Mouse (Mus musculus) kidney, postnatal 0 days (tissue): ENCODE data around the gene Baz1b. TPM values are rescaled to one million over a fixed set of nuclear protein-coding genes. Genes with fewer than 3 reads are reported as not detected.

ENCODE experiments used
- ATAC-seq: fragments of 200-750 bp; cut with Nextera tagmentation; replicated peaks from 2 replicates; pipeline ENCODE4 v1.8.0; 2017; ENCODE audit warnings: low read depth, moderate number of reproducible peaks, moderate TSS enrichment, moderate library complexity; ENCODE audit not compliant: low FRiP score
- DNase-seq: peaks from one replicate; pipeline ENCODE4 v3.0.0-alpha.2; 2016; ENCODE audit warnings: low spot score
- H3K27ac ChIP-seq: fragments of 300-500 bp; sonication (generic); 2 replicates; pipeline ENCODE4 v1.5.1; 2014; ENCODE audit warnings: mild to moderate bottlenecking
- H3K27me3 ChIP-seq: fragments of 300-500 bp; sonication (generic); 2 replicates; pipeline ENCODE4 v1.6.1; 2014; ENCODE audit warnings: low read length, mixed read lengths; ENCODE audit not compliant: insufficient read depth
- H3K36me3 ChIP-seq: fragments of 300-500 bp; sonication (generic); 2 replicates; pipeline ENCODE4 v1.6.1; 2014; ENCODE audit warnings: low read length, mixed read lengths; ENCODE audit not compliant: insufficient read depth
- H3K4me1 ChIP-seq: fragments of 300-500 bp; sonication (generic); replicated peaks from 2 replicates; pipeline ENCODE4 v1.6.1; 2014; ENCODE audit warnings: antibody characterized with exemption, low read length, mixed read lengths; ENCODE audit not compliant: insufficient read depth
- H3K4me2 ChIP-seq: fragments of 300-500 bp; sonication (generic); 2 replicates; pipeline ENCODE4 v1.6.1; 2014; ENCODE audit warnings: mild to moderate bottlenecking, low read length, moderate library complexity, mixed read lengths
- H3K4me3 ChIP-seq: fragments of 300-500 bp; sonication (generic); replicated peaks from 2 replicates; pipeline ENCODE4 v1.5.1; 2014; ENCODE audit warnings: low read depth, low read length
- H3K9ac ChIP-seq: fragments of 300-500 bp; sonication (generic); 2 replicates; pipeline ENCODE4 v1.6.1; 2014; ENCODE audit warnings: low read depth, low read length
- H3K9me3 ChIP-seq: fragments of 300-500 bp; sonication (generic); replicated peaks from 2 replicates; pipeline ENCODE4 v1.6.1; 2016; ENCODE audit warnings: low read length, inconsistent platforms, mixed read lengths
- CTCF ChIP-seq: IDR thresholded peaks from 2 replicates; pipeline ENCODE4 v1.5.1; 2016; ENCODE audit warnings: antibody characterized with exemption, low read depth, mild to moderate bottlenecking, moderate library complexity
- WGBS: fragments of 180-500 bp; shearing (Covaris S2); extraction: QIAGEN DNeasy Blood & Tissue Kit; methylation state at CpG from one replicate; pipeline ENCODE4 v1.1.7; 2014; 5-methylcytosine and 5-hydroxymethylcytosine counted together
- polyA plus RNA-seq: library from polyadenylated mRNA; unstranded; fragments of >200 nt; fragmentation: Nextera tagmentation; extraction: Ambion mirVana; gene quantifications from 2 replicates; pipeline ENCODE4 v1.2.1, GENCODE M21; 2015

The Baz1b gene
- polyA plus RNA-seq, 1 experiment from 2014 or later: 22.6 TPM

DNA sequence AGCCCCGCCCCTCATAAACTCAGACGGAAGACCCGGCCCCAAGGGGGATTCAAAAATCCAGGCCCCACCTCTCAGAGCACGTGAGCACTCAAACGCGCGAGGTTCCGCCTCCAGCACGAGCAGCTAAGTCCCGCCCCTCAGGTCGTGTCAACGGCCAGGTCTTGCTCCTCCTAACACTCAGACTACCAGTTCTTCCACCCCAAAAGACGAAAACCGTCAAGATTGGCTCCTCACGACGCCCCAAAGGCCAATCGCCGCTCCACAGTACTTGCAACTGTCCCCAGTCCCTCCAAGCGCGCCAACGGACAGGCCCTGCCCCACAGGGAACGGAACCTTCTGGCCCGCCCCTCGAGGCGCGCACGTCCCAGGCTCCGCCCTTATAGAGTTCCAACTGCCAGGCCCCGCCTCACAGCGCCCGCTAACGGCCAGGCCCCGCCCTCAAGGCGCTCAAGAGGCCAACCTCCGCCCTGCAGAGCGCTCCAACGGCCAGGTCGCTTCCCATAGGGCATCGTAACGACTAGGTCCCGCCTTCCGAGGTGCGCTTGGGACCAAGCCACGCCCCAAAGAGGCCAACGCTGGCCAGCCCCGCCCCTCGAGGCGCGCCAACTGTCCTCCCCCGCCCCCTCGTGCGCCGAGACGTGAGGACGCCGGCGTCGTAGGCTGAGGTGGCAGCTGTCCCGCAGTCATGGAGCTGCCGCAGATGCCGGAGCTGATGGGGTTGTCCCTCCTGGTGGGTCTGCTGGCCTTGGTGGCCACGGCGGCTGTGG lies 37.8 kb upstream of the Baz1b start, which contains the start of gene Tbl2:
TSS of gene Tbl2 (plus strand) at position 605 of the 767 bp plus-strand sequence.
- H3K9ac ChIP-seq: peak within 1 kb of the TSS; percentile 61
- ATAC-seq (peak; percentile 98), DNase-seq (peak; percentile 100)
- H3K27me3 ChIP-seq: no peaks in the 10 kb centered on the region
- peak; percentile 46; the same call in 1 of the 2 replicates for TF ChIP-seq CTCF
- H3K9me3 ChIP-seq: no peaks in the 10 kb centered on the region
- peak within 1 kb of the TSS; percentile 63 for H3K4me3 ChIP-seq
- peaks cover 5% of the 10 kb centered on the region for H3K36me3 ChIP-seq
- no peaks in the 10 kb centered on the region; the same call in 1 of the 2 replicates for H3K4me1 ChIP-seq
- WGBS: under 1% methylated on average over 59 of the region's 63 CpGs
- peak within 1 kb of the TSS; percentile 85 for H3K27ac ChIP-seq
- H3K4me2 ChIP-seq: peak within 1 kb of the TSS; percentile 75

GRCm38 (mm10) chr5:135149820-135150178 lies 37.3 kb upstream of the Baz1b start:
- Histone ChIP-seq H3K36me3 (peaks cover 10% of the 10 kb centered on the region), H3K4me3 (peak overlapping the region; percentile 63), H3K9me3 (no peaks in the 10 kb centered on the region), H3K4me2 (peak overlapping the region; percentile 75), H3K27ac (no peak overlapping the region), H3K27me3 (no peaks in the 10 kb centered on the region), H3K9ac (peak overlapping the region; percentile 61), H3K4me1 (no peaks in the 10 kb centered on the region; the same call in 1 of the 2 replicates)
- DNase-seq (no peak), ATAC-seq (no peak)
- TF ChIP-seq CTCF: no peak
- under 1% methylated on average over 23 of the region's 23 CpGs for WGBS

- Histone ChIP-seq H3K4me1 (no peaks in the 10 kb centered on the region), H3K9me3 (no peaks in the 10 kb centered on the region), H3K27me3 (no peaks in the 10 kb centered on the region), H3K4me3 (no peak overlapping the region), H3K9ac (no peak overlapping the region), H3K36me3 (peaks cover 57% of the 10 kb centered on the region), H3K27ac (no peak overlapping the region), H3K4me2 (no peak overlapping the region)
- peak; percentile 31; the same call in 1 of the 2 replicates for TF ChIP-seq CTCF
- DNase-seq: no peak
- no peak for ATAC-seq
- 95% methylated on average over 4 of the region's 4 CpGs for WGBS
These were observed 30.6 kb upstream of the Baz1b start for GRCm38 (mm10) chr5:135156496-135156895.

- Histone ChIP-seq H3K4me3 (no peak overlapping the region), H3K9ac (no peak overlapping the region), H3K9me3 (no peaks in the 10 kb centered on the region), H3K27ac (peak overlapping the region; percentile 87; the same call in 1 of the 2 replicates), H3K4me2 (no peak overlapping the region), H3K27me3 (no peaks in the 10 kb centered on the region), H3K4me1 (no peaks in the 10 kb centered on the region), H3K36me3 (peaks cover 39% of the 10 kb centered on the region)
- DNase-seq (no peak), ATAC-seq (no peak)
- TF ChIP-seq CTCF: no peak
- WGBS: 92% methylated on average over 4 of the region's 4 CpGs
These were observed 25.8 kb upstream of the Baz1b start for GRCm38 (mm10) chr5:135161221-135161620.

DNA sequence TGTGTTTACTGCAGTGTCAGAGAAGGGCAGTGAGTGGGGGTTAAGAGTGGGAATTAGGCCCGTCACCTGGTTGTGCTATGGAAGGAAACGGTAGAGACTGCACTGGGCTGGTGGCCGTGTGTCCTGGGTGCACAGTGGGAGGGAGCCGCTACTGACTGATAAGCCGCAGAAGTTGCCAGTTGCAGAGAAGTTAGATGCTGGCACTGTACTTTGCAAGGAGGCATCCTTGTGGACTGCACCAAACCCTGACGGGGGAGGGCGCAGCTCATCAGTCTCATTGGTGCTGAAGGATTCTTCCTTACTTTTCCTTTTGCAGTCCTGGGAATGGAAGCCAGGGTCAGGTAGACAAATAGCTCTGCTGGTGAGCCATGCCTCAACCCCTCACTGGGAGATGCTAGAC lies 25.4 kb upstream of the Baz1b start:
- Histone ChIP-seq H3K4me3 (no peak overlapping the region), H3K9me3 (no peaks in the 10 kb centered on the region), H3K9ac (no peak overlapping the region), H3K4me1 (no peaks in the 10 kb centered on the region), H3K27me3 (no peaks in the 10 kb centered on the region), H3K27ac (peak overlapping the region; percentile 87), H3K36me3 (peaks cover 35% of the 10 kb centered on the region), H3K4me2 (no peak overlapping the region)
- no peak for DNase-seq
- WGBS: 79% methylated on average over 7 of the region's 7 CpGs
- TF ChIP-seq CTCF: no peak
- no peak for ATAC-seq

- ATAC-seq (no peak; the same call in 1 of the 2 replicates), DNase-seq (no peak)
- Histone ChIP-seq H3K4me2 (no peak overlapping the region), H3K27me3 (no peaks in the 10 kb centered on the region), H3K4me3 (no peak overlapping the region), H3K27ac (peak overlapping the region; percentile 87), H3K4me1 (no peaks in the 10 kb centered on the region), H3K9me3 (no peaks in the 10 kb centered on the region), H3K36me3 (peaks cover 28% of the 10 kb centered on the region), H3K9ac (no peak overlapping the region)
- 57% methylated on average over 8 of the region's 8 CpGs for WGBS
- TF ChIP-seq CTCF: no peak
These were observed 24.7 kb upstream of the Baz1b start for GRCm38 (mm10) chr5:135162361-135162760.
